ENCODE assay signal across 8 mouse cellular contexts in the genomic region with DNA sequence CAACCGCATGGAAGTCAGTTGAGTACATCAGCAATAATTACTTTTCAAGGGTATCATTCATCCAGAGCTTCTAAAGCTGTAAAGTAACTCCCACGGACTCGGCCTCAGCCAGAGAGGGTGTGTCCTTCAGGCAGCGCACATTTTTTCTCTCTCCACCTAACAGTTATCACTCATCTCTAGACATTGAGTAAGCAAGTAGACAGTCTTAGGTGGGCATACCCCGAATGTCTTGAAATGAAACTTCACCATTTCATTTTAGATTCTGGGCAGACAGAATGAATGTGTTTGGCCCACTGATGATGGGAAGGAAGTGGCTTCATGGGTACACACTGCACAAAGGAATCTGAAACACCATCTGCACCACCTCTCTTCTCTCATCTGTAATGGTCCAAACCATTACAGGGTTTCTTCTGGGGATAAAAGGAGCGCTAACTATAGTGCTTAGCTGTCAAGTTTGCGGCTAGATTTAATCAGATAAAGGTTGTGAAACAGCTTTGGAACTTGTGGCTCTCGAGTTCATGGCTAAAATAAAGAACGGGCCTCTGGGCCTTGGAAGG. TPM values are rescaled to one million over a fixed set of nuclear protein-coding genes. Genes with fewer than 3 reads are reported as not detected.
DNase-seq lines count a peak whose midpoint lies in the region; ATAC-seq and TF ChIP-seq lines count a peak whose summit lies in the region.

No protein-coding gene starts in this region.

- TF ChIP-seq POLR2A in liver, adult 2 months (IDR thresholded peaks at IDR 0.05; ENCODE audit: extremely low read depth, insufficient read depth, low read length): no peak

- no peaks in the 10 kb centered on the region for H3K27me3 ChIP-seq in liver, adult 2 months (ENCODE audit: control insufficient read depth, insufficient read depth, low read length)
- H3K27me3 ChIP-seq in forebrain, postnatal 0 days (ENCODE audit: insufficient read depth, low read length): no peaks in the 10 kb centered on the region
- peaks cover 37% of the 10 kb centered on the region for H3K27me3 ChIP-seq in liver, embryonic 12.5 days (replicated peaks)
- H3K27me3 ChIP-seq in stomach, embryonic 15.5 days (replicated peaks): no peaks in the 10 kb centered on the region

- peak overlapping the region; percentile 83; the same call in 1 of the 2 replicates for H3K4me3 ChIP-seq in liver, adult 2 months (ENCODE audit: insufficient read depth, low read depth, low read length)
- peak overlapping the region; percentile 68 for H3K4me3 ChIP-seq in forebrain, postnatal 0 days (ENCODE audit: low read depth, low read length)
- H3K4me3 ChIP-seq in liver, embryonic 12.5 days: peak overlapping the region; percentile 64
- H3K4me3 ChIP-seq in stomach, embryonic 15.5 days (replicated peaks): peak overlapping the region; percentile 66

- TF ChIP-seq CTCF in liver, adult 2 months (IDR thresholded peaks at IDR 0.05; ENCODE audit: low read depth, low read length): no peak
- no peak for TF ChIP-seq CTCF in forebrain, postnatal 0 days (IDR thresholded peaks at IDR 0.05; ENCODE audit: low read depth)

- H3K4me2 ChIP-seq in forebrain, postnatal 0 days (ENCODE audit: low read depth): peak overlapping the region; percentile 98
- peak overlapping the region; percentile 89 for H3K4me2 ChIP-seq in liver, embryonic 12.5 days
- H3K4me2 ChIP-seq in stomach, embryonic 15.5 days: peak overlapping the region; percentile 95

- H3K9me3 ChIP-seq in forebrain, postnatal 0 days (ENCODE audit: low read length): no peaks in the 10 kb centered on the region
- no peaks in the 10 kb centered on the region for H3K9me3 ChIP-seq in liver, embryonic 12.5 days (replicated peaks)
- H3K9me3 ChIP-seq in stomach, embryonic 15.5 days: no peaks in the 10 kb centered on the region

- DNase-seq in liver, adult 2 months (ENCODE audit: extremely low read depth, low read depth, low spot score): peak; percentile 70
- no peak for DNase-seq in liver
- no peak for DNase-seq in forebrain, postnatal 0 days
- no peak for DNase-seq in embryo, embryonic 11 days
- DNase-seq in layer of hippocampus, postnatal 14 days (ENCODE audit: low spot score in 2 of 2): no peak

- H3K79me2 ChIP-seq in liver, adult 2 months (ENCODE audit: control insufficient read depth, insufficient read depth, low read length): no peaks in the 10 kb centered on the region; the same call in 1 of the 2 replicates

- H3K27ac ChIP-seq in liver, adult 2 months (replicated peaks; ENCODE audit: insufficient read depth, low read depth, low read length): peak overlapping the region; percentile 60; the same call in 1 of the 2 replicates
- H3K27ac ChIP-seq in forebrain, postnatal 0 days (ENCODE audit: low read depth, low read length): peak overlapping the region; percentile 87
- no peak overlapping the region for H3K27ac ChIP-seq in liver, embryonic 12.5 days
- peak overlapping the region; percentile 78; the same call in 1 of the 2 replicates for H3K27ac ChIP-seq in stomach, embryonic 15.5 days

- peaks cover 6% of the 10 kb centered on the region for H3K4me1 ChIP-seq in liver, adult 2 months (ENCODE audit: control insufficient read depth, insufficient read depth, low read length)
- 0 out of 2 replicates have a peak, but pooled peaks cover 5% of the 10 kb centered on the region for H3K4me1 ChIP-seq in forebrain, postnatal 0 days (ENCODE audit: insufficient read depth)
- H3K4me1 ChIP-seq in liver, embryonic 12.5 days: peaks cover 17% of the 10 kb centered on the region
- peaks cover 3% of the 10 kb centered on the region; the same call in 1 of the 2 replicates for H3K4me1 ChIP-seq in stomach, embryonic 15.5 days

- peak; percentile 74 for ATAC-seq in activated CD4-positive, CD25-positive, alpha-beta regulatory T cell, adult 4 months
- ATAC-seq in forebrain, postnatal 0 days: peak; percentile 57
- ATAC-seq in liver, embryonic 12.5 days: no peak; the same call in 1 of the 2 replicates
- peak; percentile 47; the same call in 1 of the 2 replicates for ATAC-seq in stomach, embryonic 15.5 days (ENCODE audit: insufficient read depth, low FRiP score, low read depth)

- H3K9ac ChIP-seq in liver, adult 2 months (ENCODE audit: low read depth, low read length): no peak overlapping the region; the same call in 1 of the 2 replicates
- peak overlapping the region; percentile 93 for H3K9ac ChIP-seq in forebrain, postnatal 0 days
- H3K9ac ChIP-seq in liver, embryonic 12.5 days: peak overlapping the region; percentile 68
- H3K9ac ChIP-seq in stomach, embryonic 15.5 days: peak overlapping the region; percentile 47

- H3K36me3 ChIP-seq in liver, adult 2 months (ENCODE audit: control insufficient read depth, insufficient read depth, low read length): no peaks in the 10 kb centered on the region
- H3K36me3 ChIP-seq in forebrain, postnatal 0 days (ENCODE audit: insufficient read depth): no peaks in the 10 kb centered on the region
- H3K36me3 ChIP-seq in liver, embryonic 12.5 days: no peaks in the 10 kb centered on the region
- H3K36me3 ChIP-seq in stomach, embryonic 15.5 days: no peaks in the 10 kb centered on the region

- WGBS in liver, adult 2 months: 42% methylated on average over 9 of the region's 9 CpGs
- WGBS in forebrain, postnatal 0 days: 33% methylated on average over 9 of the region's 9 CpGs
- 24% methylated on average over 9 of the region's 9 CpGs for WGBS in liver, embryonic 12.5 days (ENCODE audit: insufficient replicate concordance)
- 24% methylated on average over 9 of the region's 9 CpGs for WGBS in stomach, embryonic 15.5 days

RNA-seq across cellular contexts. Expression of gene Arsb, which starts 0.3 kb away (rescaled TPM):
- total RNA-seq in liver, adult 2 months (2014; rRNA removed): 7.3 and 11.2 TPM in 2 replicates
- polyA plus RNA-seq in liver, adult 2 months (2012; rRNA removed): 15.0 and 19.1 TPM in 2 replicates
- 1 to 10 TPM; 6.9 to 8.0 TPM for polyA plus RNA-seq in activated CD4-positive, CD25-positive, alpha-beta regulatory T cell, adult 4 months (2017; shearing (Covaris generic))
- total RNA-seq in forebrain, postnatal 0 days (2014; rRNA removed): 10.9 and 13.6 TPM in 2 replicates
- 14.4 and 16.3 TPM in 2 replicates for polyA plus RNA-seq in forebrain, postnatal 0 days (2015; fragmentation: Nextera tagmentation; extraction: Ambion mirVana)
- 2.8 and 3.5 TPM in 2 replicates for polyA plus RNA-seq in liver, embryonic 12.5 days (2016; fragmentation: Nextera tagmentation; extraction: Ambion mirVana)
- 10.5 and 12.4 TPM in 2 replicates for polyA plus RNA-seq in stomach, embryonic 15.5 days (2015; fragmentation: Nextera tagmentation; extraction: Ambion mirVana)
- 100 to 1,000 TPM; 106 to 114 TPM for total RNA-seq in layer of hippocampus, postnatal 14 days (2021)
